ENCODE assay signal across 16 mouse cellular contexts in the genomic region with DNA sequence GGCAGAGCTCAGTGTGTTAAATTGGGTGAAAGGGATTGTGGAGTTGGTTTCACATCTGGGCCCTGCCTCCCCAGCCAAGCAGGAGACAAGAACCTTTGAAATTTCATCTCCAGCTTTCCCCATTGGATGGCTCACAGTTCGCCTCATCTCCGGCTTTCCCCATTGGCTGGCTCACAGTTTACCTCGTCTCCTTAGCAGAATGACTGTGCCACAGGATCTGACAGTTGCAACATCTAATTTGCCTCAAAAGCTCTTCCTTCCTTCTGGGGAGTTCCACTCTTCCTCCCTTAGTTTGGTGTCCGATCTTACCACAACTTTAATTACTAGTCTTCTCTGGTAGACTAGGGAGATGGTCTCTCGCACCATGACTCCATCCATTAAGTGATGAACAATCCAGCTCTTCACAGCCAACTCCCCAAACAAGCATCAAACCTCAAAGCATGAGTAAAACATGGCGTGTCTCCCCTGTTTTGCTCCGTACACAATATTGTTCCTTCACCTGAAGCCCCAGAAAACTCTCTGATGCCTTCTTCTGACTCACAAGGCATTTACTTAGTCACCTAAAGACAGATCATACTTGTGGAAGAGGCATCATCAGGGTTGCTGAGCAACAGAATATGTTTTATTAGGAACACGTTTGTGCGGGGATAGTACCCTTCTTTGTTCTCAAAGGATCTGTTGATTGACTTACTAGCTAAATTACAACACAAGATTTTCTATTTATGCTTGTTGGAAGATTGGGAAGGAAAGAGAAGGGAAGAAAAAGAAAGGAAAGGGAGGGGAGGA.
"Had no signal": no experiment of that assay in that cellular context is flagged by ENCODE, and none has a peak within 500 bp of the region (broad histone marks: within the 10 kb centered on the region; RNA-seq: fewer than 3 reads in every experiment).

No protein-coding gene starts in this region.

- DNase-seq: kidney, adult 8-10 months; kidney, postnatal 36 days; left cerebral cortex, postnatal 4 days; lung, adult 2 months; lung, postnatal 36 days; right cerebral cortex, adult 18-20 months; right cerebral cortex, postnatal 25 days; thymus, postnatal 36 days had no signal

- ATAC-seq: lung, postnatal 0 days; midbrain, embryonic 15.5 days had no signal

- H3K36me3 ChIP-seq: limb, embryonic 13.5 days; midbrain, embryonic 15.5 days; neural tube, embryonic 13.5 days had no signal

- H3K4me3 ChIP-seq: limb, embryonic 13.5 days; megakaryocyte, embryonic 14.5 days; midbrain, embryonic 15.5 days; neural tube, embryonic 13.5 days had no signal

- H3K27ac ChIP-seq: kidney, postnatal 0 days; limb, embryonic 13.5 days; liver, embryonic 14.5 days; midbrain, embryonic 15.5 days; neural tube, embryonic 13.5 days had no signal

- H3K27me3 ChIP-seq: limb, embryonic 13.5 days; midbrain, embryonic 15.5 days; neural tube, embryonic 13.5 days had no signal

- H3K4me2 ChIP-seq: limb, embryonic 13.5 days; midbrain, embryonic 11.5 days; midbrain, embryonic 15.5 days; neural tube, embryonic 13.5 days had no signal

- H3K9ac ChIP-seq: limb, embryonic 13.5 days; liver, embryonic 14.5 days; midbrain, embryonic 15.5 days; neural tube, embryonic 13.5 days had no signal

- H3K4me1 ChIP-seq: limb, embryonic 13.5 days; midbrain, embryonic 15.5 days; neural tube, embryonic 13.5 days had no signal

- H3K9me3 ChIP-seq: limb, embryonic 13.5 days; megakaryocyte, embryonic 14.5 days; midbrain, embryonic 15.5 days; neural tube, embryonic 13.5 days had no signal
